Mouse (Mus musculus) mature B cell (primary cell): ENCODE data around the gene Miox.

ENCODE experiments used
- in situ Hi-C: fragments of 300-500 bp; cut with MboI; formaldehyde crosslinking; loops from 2 replicates; pipeline ENCODE4 v1.14.3; 2019

The Miox gene

DNA sequence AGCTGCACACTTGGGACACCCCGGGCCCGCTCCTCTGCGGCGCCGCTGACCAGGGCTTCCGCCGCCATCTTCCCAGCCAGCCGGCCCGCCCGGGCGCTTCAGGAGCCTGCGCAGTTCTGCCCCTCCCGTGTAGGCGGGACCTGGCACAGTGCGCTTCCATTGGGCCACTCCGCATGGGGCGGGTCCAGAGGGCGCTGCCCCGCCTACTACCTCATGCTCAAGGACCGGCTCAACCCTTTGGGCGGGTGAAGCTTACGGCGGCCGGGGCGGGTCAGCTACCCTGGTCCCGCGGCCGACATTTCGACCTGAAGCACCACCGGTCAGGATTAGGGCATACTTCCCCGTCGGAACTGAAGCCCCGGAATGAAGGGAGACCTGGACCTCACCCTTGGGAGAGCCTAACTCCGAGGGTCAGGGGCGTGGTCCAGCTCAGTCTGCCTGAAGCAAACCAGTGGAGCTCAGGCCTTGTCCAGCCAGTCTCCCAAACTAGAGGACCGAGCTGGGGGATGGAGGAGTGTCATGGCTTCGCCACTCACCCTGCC is 18.9 kb upstream of the Miox start, which contains the start of gene Sbf1:
Gene Sbf1, minus strand, starts transcription at position 122 of the 542 bp plus-strand sequence.
- in situ Hi-C loops, result no loop called here

DNA sequence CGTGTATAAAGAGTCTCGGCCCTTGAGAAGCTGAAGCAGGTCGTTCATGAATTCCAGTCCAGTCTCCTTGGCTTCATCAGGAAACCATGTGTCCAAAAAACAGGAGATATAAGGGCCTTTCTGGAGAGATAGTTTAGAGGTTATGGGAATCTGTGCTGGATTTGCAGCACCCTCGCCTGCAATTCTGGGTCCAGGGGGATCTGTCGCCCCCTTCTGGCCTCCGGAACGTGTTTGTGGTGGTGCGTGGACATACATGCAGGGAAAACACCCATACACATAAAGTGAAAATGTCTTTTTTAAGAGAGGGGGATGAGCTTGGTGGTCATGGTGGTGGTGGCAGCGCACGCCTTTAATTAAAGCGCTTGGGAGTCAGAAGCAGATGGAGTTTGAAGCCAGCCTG is 18.1 kb upstream of the Miox start:
- in situ Hi-C loops, result no loop called here

DNA sequence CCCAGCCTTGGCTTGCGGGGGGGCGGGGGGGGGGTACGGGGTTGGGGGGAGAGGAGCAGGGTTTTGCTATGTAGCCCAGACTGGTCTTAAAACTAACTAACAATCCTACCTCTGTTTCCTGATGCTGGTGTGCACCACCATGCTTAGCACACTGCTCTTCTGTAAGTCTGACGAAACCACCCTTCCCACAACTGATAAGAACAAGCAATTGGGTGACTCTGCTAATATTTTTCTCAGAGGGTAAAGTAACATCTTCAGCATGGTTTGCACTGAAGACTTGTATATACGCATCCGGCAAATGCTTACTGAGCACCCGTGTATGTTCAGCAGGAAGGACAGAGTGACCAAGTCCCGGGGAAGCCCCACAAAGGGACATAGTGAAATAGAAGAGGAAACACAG is 12.9 kb upstream of the Miox start:
- in situ Hi-C loops, result no loop called here

DNA sequence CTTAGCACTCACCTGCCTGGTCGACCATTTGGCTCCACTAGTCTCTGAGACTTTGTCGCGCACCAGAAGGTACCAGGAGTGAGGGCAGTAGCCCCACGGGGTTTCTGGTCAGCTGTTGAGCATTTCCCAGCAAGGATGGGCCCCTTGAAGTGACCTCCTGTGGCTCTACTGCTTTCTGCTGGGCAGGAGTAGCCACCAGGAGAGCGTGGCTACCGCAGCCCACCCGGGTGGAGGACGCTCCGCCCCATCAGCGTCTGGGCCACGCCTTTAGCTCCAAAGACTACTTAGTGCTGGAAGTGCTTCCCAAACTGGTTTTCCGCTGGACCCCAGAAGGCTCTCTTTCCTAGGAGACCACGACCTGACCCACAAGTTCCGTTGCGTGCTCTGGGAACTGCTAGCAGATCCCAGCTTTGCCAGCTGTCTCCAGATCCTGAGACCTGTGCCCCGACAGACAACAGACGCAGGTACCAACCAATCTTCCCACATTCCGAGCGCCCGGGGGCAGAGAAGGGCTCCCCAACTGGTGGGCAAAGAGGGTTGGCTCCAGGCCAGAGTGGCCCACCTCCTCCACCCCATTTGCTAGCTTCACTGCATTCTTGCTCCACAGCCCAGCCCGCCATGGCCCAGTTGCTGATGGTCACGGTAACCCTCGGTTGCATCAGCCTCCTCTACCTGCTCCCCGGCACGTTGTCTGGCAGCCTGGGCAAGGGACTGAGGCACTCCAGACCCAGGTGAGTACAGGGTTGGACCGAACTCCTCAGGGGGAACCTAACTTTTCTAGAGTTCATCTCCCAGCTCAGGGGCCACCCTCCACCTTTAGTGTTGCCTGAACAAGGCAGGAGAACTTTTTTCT is 11.3 kb upstream of the Miox start, which contains the start of gene Adm2:
Gene Adm2, plus strand, starts transcription at position 51 of the 853 bp plus-strand sequence.
- in situ Hi-C loops, result no loop called here

DNA sequence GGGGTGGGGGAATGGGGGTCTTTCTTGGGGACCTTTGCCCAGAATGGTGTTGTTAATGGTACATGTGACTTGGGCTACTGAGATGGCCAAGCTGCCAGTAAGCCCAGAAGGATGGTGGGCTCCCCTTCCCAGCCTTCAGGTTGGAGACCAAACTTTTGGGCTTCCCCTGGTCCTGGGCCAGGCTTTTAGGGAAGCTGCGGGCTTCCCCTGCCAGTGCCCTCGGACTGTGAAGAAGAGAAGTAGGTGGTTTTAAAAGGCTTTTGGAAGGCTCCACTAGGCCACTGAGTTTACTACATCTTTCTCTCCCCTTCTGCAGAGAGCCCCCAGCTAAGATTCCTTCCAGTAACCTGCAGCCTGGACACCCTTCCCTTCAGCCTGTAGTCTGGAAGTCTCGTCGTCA is 10.5 kb upstream of the Miox start:
- in situ Hi-C loops, result no loop called here

DNA sequence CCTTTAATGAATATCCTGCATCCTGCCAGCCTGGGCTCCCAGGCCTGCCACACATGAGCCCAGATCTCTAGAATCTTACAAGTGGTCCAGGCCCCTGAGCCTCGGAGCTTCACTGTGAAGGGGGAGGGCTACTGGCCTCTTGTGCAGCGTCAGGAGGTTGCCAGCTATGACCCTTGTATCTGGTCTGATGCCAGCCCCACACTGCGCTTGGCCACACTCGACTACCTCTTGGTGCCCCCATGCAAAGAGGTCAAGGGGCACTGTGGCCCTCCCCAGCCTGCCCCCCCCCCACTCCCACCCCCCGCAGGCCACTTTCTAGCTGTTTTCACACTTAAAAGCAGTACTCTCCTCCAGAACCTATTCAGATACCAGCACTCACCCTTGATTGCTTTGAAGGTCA is 7.8 kb upstream of the Miox start:
- in situ Hi-C loops, result no loop called here

DNA sequence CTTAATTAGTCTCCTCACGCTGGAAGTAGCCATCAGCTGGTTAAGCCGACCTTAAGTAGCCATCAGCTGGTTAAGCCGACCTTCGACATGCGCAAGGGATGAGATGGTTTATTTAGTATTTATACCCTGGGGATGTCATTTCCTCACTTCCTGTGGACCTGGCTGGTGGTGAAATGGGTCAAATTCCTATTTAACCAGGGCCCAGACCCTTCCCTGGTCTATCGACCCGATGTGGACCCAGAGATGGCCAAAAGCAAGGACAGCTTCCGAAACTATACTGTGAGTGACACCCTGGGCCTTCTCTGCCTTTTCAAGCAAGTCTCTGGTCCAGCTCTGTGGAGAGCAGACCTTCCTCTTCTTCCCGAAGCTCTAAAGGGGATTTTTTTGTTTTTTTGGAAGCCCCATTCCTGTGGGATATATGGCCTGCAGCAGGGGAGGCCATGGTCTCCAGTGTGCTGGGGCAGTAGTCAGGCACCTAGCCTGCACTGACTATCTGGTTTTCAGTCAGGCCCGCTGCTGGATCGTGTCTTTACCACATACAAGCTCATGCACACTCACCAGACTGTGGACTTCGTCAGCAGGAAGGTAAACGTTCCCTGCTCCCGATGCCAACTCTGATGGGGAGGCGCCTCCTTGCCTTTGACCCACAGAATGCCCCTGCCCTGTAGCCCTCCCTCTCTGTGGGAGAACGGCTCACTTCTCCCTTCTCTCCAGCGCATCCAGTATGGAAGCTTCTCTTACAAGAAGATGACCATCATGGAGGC is 758 bp downstream of the Miox start:
- in situ Hi-C loops, result no loop called here

DNA sequence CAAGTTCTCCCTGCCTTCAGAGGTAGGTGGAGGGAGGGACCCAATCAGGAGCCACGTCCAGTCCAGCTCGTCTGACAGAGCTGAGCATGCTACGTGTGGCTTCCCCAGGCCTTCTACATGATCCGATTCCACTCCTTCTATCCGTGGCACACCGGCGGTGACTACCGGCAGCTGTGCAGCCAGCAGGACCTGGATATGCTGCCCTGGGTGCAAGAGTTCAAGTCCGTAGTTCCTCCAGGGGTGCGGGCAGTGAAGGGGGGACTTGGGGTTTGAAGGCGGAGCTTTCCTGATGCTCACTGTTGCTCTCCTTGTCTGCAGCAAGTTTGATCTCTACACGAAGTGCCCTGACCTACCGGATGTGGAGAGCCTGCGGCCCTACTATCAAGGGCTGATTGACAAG is 2.2 kb downstream of the Miox start:
- in situ Hi-C loops, result no loop called here

DNA sequence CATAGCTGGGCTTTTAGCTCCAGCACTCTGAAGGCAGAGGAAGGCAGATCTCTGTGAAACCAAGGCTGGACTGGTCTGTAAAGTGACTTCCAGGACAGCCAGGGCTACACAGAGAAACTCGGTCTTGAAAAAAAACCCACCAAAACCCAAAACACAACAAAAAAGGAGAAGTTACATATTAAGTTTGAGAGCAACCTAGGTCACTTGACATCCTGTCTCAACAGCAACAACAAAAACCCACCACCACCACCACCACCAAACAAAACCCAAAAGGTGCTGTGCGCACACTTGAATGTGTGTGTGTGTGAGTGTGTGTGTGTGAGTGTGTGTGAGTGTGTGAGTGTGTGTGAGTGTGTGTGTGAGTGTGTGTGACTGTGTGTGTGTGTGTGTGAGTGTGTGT is 5.5 kb downstream of the Miox start:
- in situ Hi-C loops, result no loop called here

DNA sequence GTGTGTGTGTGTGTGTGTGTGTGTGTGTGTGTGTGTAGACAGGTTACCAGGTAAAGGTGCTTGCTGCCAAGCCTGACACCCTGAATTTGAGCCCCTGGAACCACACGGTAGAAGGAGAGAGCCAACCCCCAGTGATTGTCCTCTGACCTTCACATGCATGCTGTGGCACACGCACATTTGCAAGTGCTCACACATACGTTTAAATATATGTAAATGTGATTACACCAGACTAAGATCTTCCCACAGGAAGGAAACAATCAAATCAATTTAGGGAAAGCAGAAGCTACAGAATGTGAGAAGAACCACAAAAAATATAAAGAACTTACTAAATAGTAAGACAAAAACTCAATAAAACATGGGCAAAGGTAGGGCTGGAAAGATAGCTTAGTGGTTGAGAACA is 5.9 kb downstream of the Miox start:
- in situ Hi-C loops, result no loop called here

DNA sequence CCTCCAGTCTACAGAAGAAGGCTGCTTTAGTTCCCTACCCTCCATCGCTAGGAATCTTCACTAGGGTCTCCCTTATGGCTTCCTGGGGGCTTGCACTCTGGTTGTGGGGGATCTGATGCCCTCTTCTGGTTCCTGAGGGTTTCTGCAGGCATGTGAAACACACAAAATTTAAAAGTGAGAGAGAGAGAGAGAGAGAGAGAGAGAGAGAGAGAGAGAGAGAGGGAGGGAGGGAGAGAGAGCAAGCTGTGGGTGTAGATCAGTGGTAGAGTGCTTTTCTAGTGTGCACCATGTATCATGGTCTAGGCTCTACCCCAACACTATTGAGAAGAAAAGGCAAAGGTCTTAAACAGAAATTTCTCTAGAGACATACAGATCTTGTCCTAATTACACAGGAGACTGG is 7.5 kb downstream of the Miox start:
- in situ Hi-C loops, result no loop called here

DNA sequence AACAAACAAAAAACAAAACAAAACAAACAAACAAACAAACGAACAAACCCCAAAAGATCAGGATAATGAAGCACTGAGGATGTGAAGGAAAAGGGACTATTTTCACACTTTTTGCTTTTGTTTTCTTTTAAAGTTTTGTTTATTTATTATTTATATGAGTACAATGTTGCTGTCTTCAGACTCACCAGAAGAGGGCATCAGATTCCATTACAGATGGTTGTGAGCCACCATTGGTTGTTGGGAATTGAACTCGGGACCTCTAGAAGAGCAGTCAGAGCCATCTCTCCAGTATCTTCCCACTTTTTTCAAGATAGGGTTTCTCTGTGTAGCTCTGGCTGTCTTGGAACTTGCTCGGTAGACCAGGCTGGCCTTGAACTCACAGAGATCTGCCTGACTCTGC is 9.1 kb downstream of the Miox start:
- in situ Hi-C loops, result no loop called here

DNA sequence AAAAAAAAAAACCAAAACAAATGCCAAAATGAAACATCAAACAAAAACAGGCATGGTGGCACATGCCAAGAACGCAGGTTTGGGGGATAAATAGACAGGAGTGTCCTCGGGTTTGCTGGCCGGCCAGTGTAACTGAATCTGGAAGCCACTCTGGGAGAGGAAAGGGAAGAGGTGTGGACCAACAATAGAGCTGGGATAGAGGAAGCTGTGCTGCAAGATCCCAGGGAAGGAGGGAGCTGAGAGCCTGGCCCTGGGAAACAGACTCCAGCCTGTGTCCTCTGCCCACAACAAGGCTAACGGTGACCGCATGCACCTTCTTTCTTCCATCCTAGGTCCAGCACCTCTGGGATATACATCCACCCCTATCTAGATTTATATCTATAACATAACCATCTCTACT is 16.2 kb downstream of the Miox start:
- in situ Hi-C loops, result no loop called here

DNA sequence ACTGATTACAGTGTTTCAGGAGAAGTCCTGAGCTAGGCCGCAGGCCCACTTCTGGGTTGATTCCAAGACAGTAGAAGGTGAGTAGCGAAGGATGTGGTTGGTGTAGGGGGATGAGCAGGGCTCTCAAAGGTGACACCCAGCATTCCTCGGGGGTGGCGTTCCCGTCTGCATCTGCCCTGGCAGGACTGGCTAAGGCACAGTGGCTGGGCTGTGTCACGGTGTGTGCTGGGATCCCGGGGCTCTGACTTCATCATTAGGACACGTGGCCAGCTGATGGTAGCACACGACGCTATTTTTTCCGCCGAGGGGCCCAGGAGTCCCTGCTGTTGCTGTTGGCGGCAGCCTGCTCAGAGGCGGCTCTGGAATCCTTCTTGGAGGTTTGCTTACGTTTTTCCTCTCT is 17.1 kb downstream of the Miox start:
- in situ Hi-C loops, result no loop called here

DNA sequence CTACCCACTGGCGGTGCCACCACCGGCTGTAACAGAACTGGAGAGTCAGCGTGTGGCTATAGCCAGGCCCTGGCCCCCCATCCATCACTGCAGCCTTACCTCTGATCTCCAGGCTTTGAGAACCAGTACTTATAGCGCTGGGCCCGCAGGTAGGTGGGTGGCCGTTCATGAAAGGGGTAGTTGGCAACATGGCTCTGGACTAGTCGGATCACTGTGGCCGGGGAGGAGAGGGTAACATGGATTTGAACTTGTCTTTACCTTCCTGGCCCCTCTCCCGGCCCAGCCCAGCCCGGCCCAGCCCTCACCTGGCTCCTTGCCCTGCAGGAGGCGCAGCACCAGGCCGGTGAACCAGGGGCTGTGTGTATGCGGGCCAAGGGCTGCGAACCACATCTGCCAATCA is 17.9 kb downstream of the Miox start:
- in situ Hi-C loops, result no loop called here

DNA sequence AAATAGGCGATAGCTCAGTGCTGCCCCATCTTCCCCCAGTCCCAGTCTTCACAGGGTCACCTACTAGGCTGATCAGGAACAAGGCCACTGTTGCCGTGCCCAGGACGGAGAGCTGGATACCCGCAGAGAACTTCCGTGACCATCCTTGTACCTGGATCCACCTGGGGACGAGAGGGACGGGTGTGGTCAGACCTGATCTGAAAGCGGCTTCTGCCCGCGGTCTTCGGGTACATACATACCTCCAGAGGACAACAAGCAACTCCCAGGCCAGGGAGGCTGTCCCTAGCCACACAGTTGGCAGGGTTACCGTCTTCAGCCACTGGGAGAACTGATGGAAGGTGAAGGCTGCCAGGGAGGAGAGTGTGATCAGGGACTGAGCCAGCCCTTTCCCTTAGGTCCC is 18.6 kb downstream of the Miox start:
- in situ Hi-C loops, result no loop called here

DNA sequence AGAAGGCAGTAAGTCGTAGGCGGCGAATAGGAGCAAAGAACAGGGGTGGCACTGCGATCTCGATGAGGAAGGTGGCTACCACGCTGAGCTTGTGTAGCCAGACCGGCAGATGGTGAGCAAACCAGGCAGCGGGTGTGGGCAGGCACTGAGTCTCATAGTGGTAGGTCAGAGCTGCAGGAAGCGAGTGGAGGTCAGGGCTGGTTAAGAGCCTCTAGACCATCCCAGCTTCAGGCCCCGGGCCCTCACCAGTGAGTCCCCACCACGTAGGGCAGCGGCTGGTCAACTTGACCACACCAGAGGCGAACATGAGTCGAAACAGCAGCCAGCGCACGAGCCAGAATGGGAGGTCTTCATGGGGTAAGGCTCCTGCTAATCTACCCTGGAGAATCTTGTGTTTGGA is 19.6 kb downstream of the Miox start:
- in situ Hi-C loops, result no loop called here

DNA sequence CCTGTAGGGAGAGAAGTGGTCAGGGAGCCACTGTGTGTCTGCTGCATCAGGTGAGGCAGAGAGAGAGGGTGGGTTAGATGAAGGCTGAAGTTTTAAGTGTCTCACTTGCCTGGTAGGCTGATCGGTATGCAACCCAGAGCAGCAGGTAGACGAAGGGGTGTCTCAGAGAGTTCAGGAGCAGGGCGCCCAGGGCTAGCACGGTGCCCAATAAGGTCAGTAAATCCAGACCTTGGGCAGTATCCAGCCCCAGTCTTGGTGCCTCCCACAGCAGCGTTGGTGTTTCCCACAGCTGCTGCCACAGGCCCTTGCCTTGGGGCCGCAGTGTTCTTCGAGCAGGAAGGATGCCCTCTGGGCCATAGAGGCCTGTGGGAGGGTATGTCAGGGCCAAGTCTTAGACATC is 20.3 kb downstream of the Miox start:
- in situ Hi-C loops, result no loop called here

DNA sequence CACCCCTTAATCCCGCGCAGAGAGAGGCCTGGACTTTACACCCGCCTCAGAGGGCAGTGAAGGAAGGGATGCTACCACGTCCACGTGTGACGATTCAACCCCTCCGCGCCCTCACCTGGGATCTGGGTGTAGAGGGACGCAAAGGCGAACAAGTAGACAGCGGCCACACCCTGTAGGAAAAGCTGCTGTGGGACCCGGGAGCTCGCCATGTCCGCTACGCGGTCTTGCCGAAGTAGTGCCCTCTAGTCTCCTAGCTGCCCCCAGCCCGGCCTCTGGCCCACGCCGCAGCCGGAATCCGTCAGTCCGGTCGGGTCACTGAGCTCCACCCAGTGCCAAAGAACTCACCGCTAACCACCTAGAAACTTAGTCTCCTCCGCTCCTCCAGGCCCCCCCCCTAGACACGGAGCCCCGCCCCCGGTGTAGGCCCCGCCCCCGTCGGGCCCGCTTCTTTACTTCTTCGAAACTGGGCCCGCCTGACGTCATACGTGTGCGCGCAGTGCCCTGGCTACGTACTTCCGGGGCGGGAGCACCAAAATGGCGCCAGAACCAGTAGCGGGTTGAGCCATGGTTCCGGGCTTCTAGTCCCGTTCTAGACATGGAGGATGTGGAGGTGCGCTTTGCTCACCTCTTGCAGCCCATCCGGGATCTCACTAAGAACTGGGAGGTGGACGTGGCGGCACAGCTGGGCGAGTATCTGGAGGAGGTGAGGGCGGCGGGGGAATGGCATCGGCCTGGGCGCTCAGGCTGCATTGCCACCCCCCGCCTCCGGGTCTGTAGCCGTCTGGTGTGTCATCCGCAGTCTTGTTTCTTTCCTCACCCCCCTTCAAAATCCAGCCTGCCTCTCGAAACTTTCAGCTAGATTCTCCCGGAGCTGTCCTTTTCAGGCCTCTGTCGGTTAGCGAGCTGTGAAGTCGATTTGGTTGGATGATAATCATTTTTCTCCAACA is 21.3 kb downstream of the Miox start, which contains the start of the genes Lmf2 and Ncaph2:
Gene Lmf2, minus strand, starts transcription at position 419 of the 947 bp plus-strand sequence.
Gene Ncaph2, plus strand, starts transcription at position 479 of the 947 bp plus-strand sequence.
- in situ Hi-C loops, result no loop called here

DNA sequence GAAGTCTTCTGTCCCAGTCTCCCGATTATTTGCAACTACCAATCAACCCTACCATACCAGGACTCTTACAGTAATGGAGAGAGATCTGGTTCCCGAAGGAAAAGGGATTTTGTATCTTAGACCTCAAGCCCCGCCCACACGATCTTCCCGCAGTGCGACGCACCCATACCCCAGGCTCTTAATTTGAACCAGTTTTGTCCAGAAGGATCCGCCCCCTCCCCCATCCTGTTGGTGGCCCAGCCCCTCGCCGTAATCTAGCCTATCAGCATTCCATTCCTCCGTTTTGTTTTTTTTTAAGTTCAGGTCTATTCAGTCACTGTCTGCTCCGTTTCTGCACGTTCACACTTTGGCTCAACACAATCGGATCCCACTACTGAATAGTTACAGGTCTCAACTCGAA is 22.2 kb downstream of the Miox start:
- in situ Hi-C loops, result no loop called here

DNA sequence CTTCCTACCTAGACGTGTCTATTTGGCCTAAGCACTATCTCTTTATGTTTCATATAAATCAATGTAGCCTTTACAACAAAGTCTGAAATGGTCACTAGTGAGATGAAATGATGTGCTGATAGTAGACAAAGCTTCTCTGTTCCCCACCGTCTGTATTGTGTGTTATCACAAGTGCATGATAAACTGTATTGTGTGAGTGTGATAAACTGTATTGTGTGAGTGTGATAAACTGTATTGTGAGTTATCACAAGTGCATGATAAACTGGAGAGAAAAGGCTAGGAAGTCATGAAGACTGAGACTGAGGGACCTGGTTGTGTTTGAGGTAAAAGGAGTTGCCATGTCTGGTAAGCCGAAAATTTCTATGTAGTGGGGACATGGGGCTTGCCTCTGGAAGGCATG is 24.6 kb downstream of the Miox start:
- in situ Hi-C loops, result no loop called here

DNA sequence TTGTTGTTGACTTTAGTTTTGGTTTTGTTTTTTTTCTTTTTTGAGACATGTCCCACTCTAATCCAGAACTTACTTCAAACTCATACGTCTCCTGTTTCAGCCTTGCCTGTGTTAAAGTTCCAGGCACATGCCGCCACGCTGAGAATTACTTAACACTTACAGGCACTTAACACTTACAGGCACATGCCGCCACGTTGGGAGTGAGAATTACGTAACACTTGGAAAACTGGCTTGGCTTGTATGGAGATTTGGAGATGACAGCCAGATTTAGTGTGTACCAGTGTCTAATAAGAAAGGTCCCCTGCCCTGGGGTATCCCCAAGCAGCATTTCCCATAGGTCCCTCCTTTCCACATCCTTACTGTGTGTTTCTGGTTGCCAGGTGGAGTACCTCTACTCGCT is 28.9 kb downstream of the Miox start:
- in situ Hi-C loops, result no loop called here
